Mouse (Mus musculus) lung, embryonic 16.5 days (tissue): ENCODE results near the gene Nsl1. TPM values are rescaled to one million over a fixed set of nuclear protein-coding genes. Genes with fewer than 3 reads are reported as not detected.
"Not testable (repeated sequence)": the region's sequence is repeated elsewhere in the genome, so short reads cannot be mapped to it uniquely, and the experiment has no call there.

ENCODE experiments used
- ATAC-seq: fragments of 200-750 bp; cut with Nextera tagmentation; 2 replicates; pipeline ENCODE4 v1.8.0; 2017; ENCODE audit warnings: low read depth, mild to moderate bottlenecking, moderate library complexity
- H3K27ac ChIP-seq: fragments of 300-500 bp; sonication (generic); 2 replicates; pipeline ENCODE4 v1.5.1; 2014; ENCODE audit warnings: mild to moderate bottlenecking, control low read depth, low read length
- H3K27me3 ChIP-seq: fragments of 300-500 bp; sonication (generic); 2 replicates; pipeline ENCODE4 v1.6.1; 2014; ENCODE audit warnings: low read depth, low read length, mixed read lengths; ENCODE audit not compliant: control insufficient read depth, insufficient read depth
- H3K36me3 ChIP-seq: fragments of 300-500 bp; sonication (generic); 2 replicates; pipeline ENCODE4 v1.6.1; 2014; ENCODE audit warnings: low read length; ENCODE audit not compliant: control insufficient read depth, insufficient read depth
- H3K4me1 ChIP-seq: fragments of 300-500 bp; sonication (generic); replicated peaks from 2 replicates; pipeline ENCODE4 v1.6.1; 2014; ENCODE audit warnings: low read length, mixed read lengths; ENCODE audit not compliant: control insufficient read depth, insufficient read depth
- H3K4me2 ChIP-seq: fragments of 300-500 bp; sonication (generic); 2 replicates; pipeline ENCODE4 v1.6.1; 2014; ENCODE audit warnings: low read depth, low read length, control low read depth
- H3K4me3 ChIP-seq: fragments of 300-500 bp; sonication (generic); 2 replicates; pipeline ENCODE4 v1.5.1; 2014; ENCODE audit warnings: mild to moderate bottlenecking, low read length, control low read depth
- H3K9ac ChIP-seq: fragments of 300-500 bp; sonication (generic); 2 replicates; pipeline ENCODE4 v1.6.1; 2014; ENCODE audit warnings: low read length, control low read depth
- H3K9me3 ChIP-seq: fragments of 300-500 bp; sonication (generic); 2 replicates; pipeline ENCODE4 v1.6.1; 2016; ENCODE audit warnings: low read length; ENCODE audit not compliant: control insufficient read depth
- WGBS: fragments of 180-500 bp; shearing (Covaris S2); extraction: QIAGEN DNeasy Blood & Tissue Kit; methylation state at CpG from one replicate; pipeline ENCODE4 v1.1.7; 2014; 5-methylcytosine and 5-hydroxymethylcytosine counted together
- polyA plus RNA-seq: library from polyadenylated mRNA; unstranded; fragments of >200 nt; fragmentation: Nextera tagmentation; extraction: Ambion mirVana; gene quantifications from 2 replicates; pipeline ENCODE4 v1.2.1, GENCODE M21; 2015

Nsl1 gene
- 23.9 and 24.0 TPM in 2 replicates for polyA plus RNA-seq

DNA sequence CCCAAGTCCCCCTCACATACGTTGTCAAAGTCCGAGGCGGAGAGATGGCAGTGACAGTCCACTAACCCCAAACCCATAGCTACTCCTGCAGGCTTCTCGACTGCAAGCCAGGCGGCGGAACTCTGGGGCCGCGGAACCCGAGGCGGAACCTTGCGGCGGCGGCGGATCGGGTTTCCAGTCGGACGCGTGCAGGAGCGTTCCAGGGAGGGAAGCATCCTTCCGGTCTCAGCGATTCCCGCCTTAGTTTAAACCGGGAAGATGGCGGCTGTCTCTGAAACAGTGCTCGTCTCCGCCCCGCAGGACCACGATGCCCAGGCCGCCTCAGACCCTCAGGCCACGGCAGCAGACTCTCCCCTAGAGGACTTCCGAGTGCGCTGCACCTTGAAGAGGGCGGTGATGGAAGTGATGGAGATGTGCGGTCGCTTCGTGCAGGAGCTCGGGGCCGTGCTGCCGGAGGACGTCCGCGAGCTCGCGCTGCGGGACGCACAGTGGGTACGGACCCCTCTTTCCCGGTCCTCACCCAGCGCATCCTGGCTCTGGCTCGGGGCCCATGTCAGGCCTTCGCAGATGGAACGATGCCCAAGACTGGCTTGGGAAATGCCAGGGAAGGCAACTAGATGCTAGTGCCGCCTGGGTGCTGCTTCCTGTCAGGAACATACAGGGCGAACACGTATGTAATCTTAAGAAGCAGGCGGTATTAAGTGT lies at the start of gene Nsl1, which contains the start of gene Tatdn3:
TSS of gene Nsl1 (plus strand) at position 232 of the 705 bp plus-strand sequence.
TSS of gene Tatdn3 (minus strand) at position 152 of the 705 bp plus-strand sequence.
- H3K27me3 ChIP-seq, result no peaks in the 10 kb centered on the region; the same call in 1 of the 2 replicates
- 0 out of 2 replicates have a peak within 1 kb of the TSS, but pooled peaks have one; percentile 32 for H3K27ac ChIP-seq
- H3K4me2 ChIP-seq, result peak within 1 kb of the TSS; percentile 86
- peaks cover 8% of the 10 kb centered on the region for H3K36me3 ChIP-seq
- under 1% methylated on average over 56 of the region's 56 CpGs for WGBS
- peak within 1 kb of the TSS; percentile 90 for H3K4me3 ChIP-seq
- peaks cover 13% of the 10 kb centered on the region for H3K4me1 ChIP-seq
- no peaks in the 10 kb centered on the region for H3K9me3 ChIP-seq
- peak; percentile 93 for ATAC-seq
- H3K9ac ChIP-seq, result peak within 1 kb of the TSS; percentile 91

DNA sequence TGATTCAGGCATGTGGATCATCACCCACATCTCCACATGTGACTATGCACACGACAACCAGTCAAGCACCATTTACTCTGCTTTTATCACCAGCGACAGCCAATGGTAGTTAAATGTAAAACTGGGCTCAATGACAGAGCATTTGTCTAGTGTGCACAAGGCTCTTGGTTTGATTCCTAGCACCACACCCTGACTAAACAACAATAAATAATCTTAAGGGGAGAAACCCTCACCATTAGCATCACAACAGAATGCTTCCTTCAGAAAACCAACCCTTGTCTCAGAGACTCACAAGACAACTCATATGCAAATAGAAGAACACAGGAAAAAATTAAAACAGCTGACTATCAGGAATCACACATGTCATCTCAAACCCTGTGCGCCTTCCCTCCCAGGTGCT lies 48.5 kb upstream of the Nsl1 start:
- peaks cover 16% of the 10 kb centered on the region; the same call in 1 of the 2 replicates for H3K36me3 ChIP-seq
- H3K4me1 ChIP-seq, result no peaks in the 10 kb centered on the region
- H3K4me2 ChIP-seq, result no peak overlapping the region
- H3K9ac ChIP-seq, result no peak overlapping the region
- 91% methylated on average over 3 of the region's 3 CpGs for WGBS
- H3K27me3 ChIP-seq, result no peaks in the 10 kb centered on the region
- no peak overlapping the region for H3K27ac ChIP-seq
- H3K9me3 ChIP-seq, result no peaks in the 10 kb centered on the region
- no peak for ATAC-seq
- no peak overlapping the region for H3K4me3 ChIP-seq

DNA sequence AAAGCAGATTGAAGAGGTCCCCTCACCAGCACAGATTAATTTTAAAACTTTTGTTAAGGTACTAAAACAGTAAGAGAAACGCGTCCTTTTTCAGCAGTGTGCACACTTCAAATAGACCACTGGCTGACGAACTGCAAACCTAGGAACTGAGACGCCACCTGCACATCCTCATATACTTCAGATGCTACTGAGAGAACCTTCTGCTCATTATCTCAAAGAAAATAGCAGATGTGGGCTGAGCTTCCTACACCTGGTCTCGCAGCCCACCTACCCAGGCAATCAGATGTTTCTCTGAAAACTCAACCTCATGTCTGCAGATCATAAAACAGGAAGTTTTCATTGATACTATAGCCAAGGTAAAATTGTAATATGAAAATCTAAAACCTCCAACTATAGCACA lies 43.0 kb upstream of the Nsl1 start:
- Histone ChIP-seq H3K27me3 (no peaks in the 10 kb centered on the region), H3K4me3 (no peak overlapping the region), H3K9me3 (no peaks in the 10 kb centered on the region), H3K9ac (no peak overlapping the region), H3K4me2 (no peak overlapping the region), H3K27ac (no peak overlapping the region), H3K36me3 (peaks cover 3% of the 10 kb centered on the region; the same call in 1 of the 2 replicates), H3K4me1 (peaks cover 4% of the 10 kb centered on the region)
- no peak for ATAC-seq
- 89% methylated on average over 5 of the region's 5 CpGs for WGBS

DNA sequence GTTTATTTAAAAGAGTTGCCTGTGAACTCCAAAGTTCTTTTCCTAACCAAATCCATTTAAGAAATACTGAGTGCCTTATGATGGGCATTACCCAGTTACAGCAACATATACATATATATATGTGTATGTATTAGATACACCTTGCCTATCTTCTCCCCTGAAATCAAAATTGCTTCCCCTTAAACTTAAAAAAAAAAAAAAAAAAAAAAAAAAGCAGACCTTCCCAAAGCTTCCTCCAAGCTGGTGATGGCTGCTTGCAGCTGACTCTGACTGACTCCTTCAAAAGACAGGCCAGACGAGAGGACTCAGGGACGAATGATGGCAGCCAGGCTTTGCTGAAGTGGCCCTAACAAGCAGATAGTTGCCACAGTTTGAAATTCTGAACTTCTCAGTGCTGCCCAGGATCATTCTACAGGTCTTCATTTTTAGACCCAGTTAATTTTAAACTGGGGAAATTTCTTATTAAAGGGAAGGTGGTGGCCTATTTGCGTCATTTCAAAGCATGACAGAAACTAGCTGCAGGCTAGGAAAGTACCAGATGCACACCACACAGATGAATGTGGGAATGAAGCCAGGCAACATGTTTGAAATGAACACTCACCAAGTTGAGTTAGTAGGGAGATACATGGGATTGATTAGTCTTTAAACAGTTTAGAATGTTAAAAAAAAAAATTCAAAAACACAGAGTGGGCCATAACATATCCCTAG lies 42.4 kb upstream of the Nsl1 start:
- 84% methylated on average over 3 of the region's 3 CpGs for WGBS
- Histone ChIP-seq H3K9ac (no peak overlapping the region), H3K4me1 (peaks cover 9% of the 10 kb centered on the region), H3K4me3 (no peak overlapping the region), H3K9me3 (no peaks in the 10 kb centered on the region), H3K36me3 (peaks cover 2% of the 10 kb centered on the region; the same call in 1 of the 2 replicates), H3K4me2 (no peak overlapping the region), H3K27me3 (no peaks in the 10 kb centered on the region), H3K27ac (no peak overlapping the region)
- no peak for ATAC-seq

GRCm38 (mm10) chr1:191021016-191021415 lies 41.8 kb upstream of the Nsl1 start:
- no peak for ATAC-seq
- Histone ChIP-seq H3K9ac (no peak overlapping the region), H3K36me3 (peaks cover 2% of the 10 kb centered on the region; the same call in 1 of the 2 replicates), H3K4me3 (no peak overlapping the region), H3K4me2 (no peak overlapping the region), H3K27me3 (no peaks in the 10 kb centered on the region), H3K4me1 (peaks cover 9% of the 10 kb centered on the region), H3K9me3 (no peaks in the 10 kb centered on the region), H3K27ac (no peak overlapping the region)
- 90% methylated on average over 7 of the region's 7 CpGs for WGBS

- 53% methylated on average over 2 of the region's 2 CpGs for WGBS
- no peak for ATAC-seq
- Histone ChIP-seq H3K4me2 (no peak overlapping the region), H3K27ac (no peak overlapping the region), H3K36me3 (peaks cover 2% of the 10 kb centered on the region; the same call in 1 of the 2 replicates), H3K4me3 (no peak overlapping the region), H3K4me1 (peaks cover 16% of the 10 kb centered on the region), H3K9ac (no peak overlapping the region), H3K9me3 (no peaks in the 10 kb centered on the region), H3K27me3 (no peaks in the 10 kb centered on the region)
These were observed 39.7 kb upstream of the Nsl1 start for GRCm38 (mm10) chr1:191023140-191023539.

DNA sequence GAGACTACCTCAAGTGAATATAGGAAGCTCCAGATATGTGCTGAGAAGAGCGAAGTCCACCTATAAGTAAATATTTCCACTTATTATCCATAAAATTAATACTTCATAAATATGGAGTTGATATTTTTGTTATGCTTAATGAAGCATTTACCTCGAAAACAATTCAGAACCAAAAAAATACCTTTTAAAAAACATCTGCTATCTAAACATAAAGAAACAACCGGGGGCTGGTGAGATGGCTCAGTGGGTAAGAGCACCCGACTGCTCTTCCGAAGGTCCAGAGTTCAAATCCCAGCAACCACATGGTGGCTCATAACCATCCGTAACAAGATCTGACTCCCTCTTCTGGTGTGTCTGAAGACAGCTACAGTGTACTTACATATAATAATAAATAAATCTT lies 39.0 kb upstream of the Nsl1 start:
- not testable (repeated sequence) for H3K27ac ChIP-seq, H3K9ac ChIP-seq, H3K36me3 ChIP-seq, ATAC-seq, H3K4me2 ChIP-seq, H3K4me3 ChIP-seq, H3K27me3 ChIP-seq, H3K9me3 ChIP-seq
- peaks cover 16% of the 10 kb centered on the region for H3K4me1 ChIP-seq
- WGBS, result 94% methylated on average over 5 of the region's 6 CpGs

DNA sequence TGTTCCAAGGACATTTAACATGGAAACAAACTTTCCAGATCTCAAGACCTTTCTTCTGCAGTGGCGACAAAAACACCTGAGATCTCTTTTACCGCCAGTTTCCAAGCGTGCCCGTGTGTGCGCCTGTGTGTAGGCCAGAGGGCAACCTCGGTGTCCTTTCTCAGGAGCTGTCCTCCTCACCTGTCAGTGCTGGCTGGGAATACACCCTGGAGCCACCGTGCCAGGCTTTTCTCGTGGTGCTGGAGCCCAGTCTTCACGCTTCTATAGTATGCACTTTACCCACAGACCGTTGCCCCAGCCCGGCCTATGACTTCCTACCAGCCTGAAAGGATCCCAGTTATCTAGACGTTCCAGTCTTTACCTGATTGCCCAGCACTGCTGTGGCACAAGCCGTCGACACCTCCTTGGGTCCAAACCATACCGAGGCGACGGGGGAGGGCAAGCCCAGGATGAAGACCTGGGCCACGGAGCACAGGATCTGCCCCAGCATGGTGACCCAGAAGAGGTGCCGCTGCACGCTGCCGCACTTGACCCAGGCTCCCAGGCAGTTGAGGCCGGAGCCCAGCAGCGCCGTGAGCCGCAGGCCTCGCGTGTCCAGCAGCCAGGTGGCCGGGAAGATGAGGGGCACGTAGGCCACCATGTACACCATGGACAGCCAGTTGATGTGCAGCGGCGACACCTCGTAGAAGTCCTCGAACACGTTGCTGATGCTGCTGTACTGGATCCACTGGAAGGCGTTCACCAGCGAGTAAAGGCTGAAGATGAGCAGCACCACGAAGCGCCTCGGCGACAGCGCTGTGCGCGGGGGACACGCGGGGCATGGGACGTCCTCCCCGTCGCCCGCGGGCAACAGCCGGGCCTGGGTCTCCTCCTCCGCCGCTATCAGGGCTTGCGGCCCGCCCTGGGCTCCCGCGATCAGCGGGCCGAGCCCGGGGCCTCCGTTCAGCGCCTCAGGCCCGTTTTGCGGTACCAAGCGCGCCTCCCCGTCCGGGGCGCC lies 37.5 kb upstream of the Nsl1 start:
- H3K4me1 ChIP-seq, result peaks cover 16% of the 10 kb centered on the region
- H3K9ac ChIP-seq, result peak overlapping the region; percentile 70
- H3K4me2 ChIP-seq, result peak overlapping the region; percentile 94
- H3K9me3 ChIP-seq, result no peaks in the 10 kb centered on the region
- WGBS, result 1% methylated on average over 69 of the region's 69 CpGs
- no peak; the same call in none of the 2 replicates for ATAC-seq
- no peaks in the 10 kb centered on the region for H3K27me3 ChIP-seq
- H3K27ac ChIP-seq, result peak overlapping the region; percentile 45; the same call in 1 of the 2 replicates
- H3K36me3 ChIP-seq, result no peaks in the 10 kb centered on the region
- H3K4me3 ChIP-seq, result peak overlapping the region; percentile 60
